Mouse (Mus musculus) limb, embryonic 10.5 days (tissue): ENCODE data around the gene Cd3e. TPM values are rescaled to one million over a fixed set of nuclear protein-coding genes. Genes with fewer than 3 reads are reported as not detected.
"Not testable (repeated sequence)": the region's sequence is repeated elsewhere in the genome, so short reads cannot be mapped to it uniquely, and the experiment has no call there.

Source experiments
- DNase-seq: peaks from one replicate; pipeline ENCODE4 v3.0.0-alpha.2; 2017; ENCODE audit warnings: low spot score
- H3K27ac ChIP-seq: fragments of 300-500 bp; sonication (generic); 2 replicates; pipeline ENCODE4 v1.5.1; 2016; ENCODE audit warnings: mild to moderate bottlenecking
- H3K27me3 ChIP-seq: fragments of 300-500 bp; sonication (generic); 2 replicates; pipeline ENCODE4 v1.6.1; 2016; ENCODE audit warnings: low read depth, mild to moderate bottlenecking; ENCODE audit not compliant: poor library complexity, severe bottlenecking
- H3K36me3 ChIP-seq: fragments of 300-500 bp; sonication (generic); 2 replicates; pipeline ENCODE4 v1.6.1; 2016; ENCODE audit warnings: mild to moderate bottlenecking, moderate library complexity
- H3K4me1 ChIP-seq: fragments of 300-500 bp; sonication (generic); 2 replicates; pipeline ENCODE4 v1.6.1; 2016
- H3K4me3 ChIP-seq: fragments of 300-500 bp; sonication (generic); 2 replicates; pipeline ENCODE4 v1.5.1; 2016; ENCODE audit warnings: mild to moderate bottlenecking, moderate library complexity
- H3K9me3 ChIP-seq: fragments of 300-500 bp; sonication (generic); replicated peaks from 2 replicates; pipeline ENCODE4 v1.6.1; 2016; ENCODE audit warnings: mild to moderate bottlenecking
- WGBS: fragments of 180-500 bp; shearing (Covaris S2); methylation state at CpG from one replicate; pipeline ENCODE4 v1.1.7; 2016; 5-methylcytosine and 5-hydroxymethylcytosine counted together
- polyA plus RNA-seq: library from polyadenylated mRNA; unstranded; fragments of >200 nt; fragmentation: Nextera tagmentation; extraction: Ambion mirVana; gene quantifications from 2 replicates; pipeline ENCODE4 v1.2.1, GENCODE M21; 2016

The Cd3e gene
- polyA plus RNA-seq, 1 experiment from 2014 or later: not detected

- H3K4me3 ChIP-seq: no peak overlapping the region
- DNase-seq: no peak
- H3K27ac ChIP-seq: no peak overlapping the region
- H3K9me3 ChIP-seq: no peaks in the 10 kb centered on the region
- H3K4me1 ChIP-seq: peaks cover 10% of the 10 kb centered on the region
- H3K27me3 ChIP-seq: no peaks in the 10 kb centered on the region
- no peaks in the 10 kb centered on the region for H3K36me3 ChIP-seq
- WGBS: 90% methylated on average over 2 of the region's 2 CpGs
Observed at GRCm38 (mm10) chr9:44983001-44983400, 26.4 kb downstream of the Cd3e start.

DNA sequence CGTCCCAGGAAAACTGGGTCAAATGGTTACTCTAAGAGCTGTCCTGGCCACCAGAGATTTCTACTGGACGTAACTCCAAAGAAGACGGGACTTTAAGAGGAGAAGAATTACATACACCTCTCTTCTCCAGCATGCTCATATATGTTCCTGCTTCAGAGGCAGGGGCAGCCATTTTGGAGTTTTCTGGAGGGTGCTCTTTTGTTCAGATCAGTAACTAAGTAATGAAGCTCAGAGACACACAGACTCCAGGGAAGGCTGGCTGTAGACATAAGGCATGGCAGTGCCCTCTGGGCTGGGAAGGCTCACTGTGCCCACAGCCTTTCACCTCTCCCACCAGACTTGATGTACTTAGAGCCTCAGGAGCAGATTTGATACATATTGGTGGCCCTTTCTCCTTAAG lies 26.9 kb downstream of the Cd3e start:
- no peak for DNase-seq
- 95% methylated on average over 3 of the region's 3 CpGs for WGBS
- H3K4me3 ChIP-seq: no peak overlapping the region
- H3K9me3 ChIP-seq: no peaks in the 10 kb centered on the region
- H3K27ac ChIP-seq: no peak overlapping the region
- H3K27me3 ChIP-seq: no peaks in the 10 kb centered on the region
- H3K36me3 ChIP-seq: no peaks in the 10 kb centered on the region
- peaks cover 10% of the 10 kb centered on the region for H3K4me1 ChIP-seq

DNA sequence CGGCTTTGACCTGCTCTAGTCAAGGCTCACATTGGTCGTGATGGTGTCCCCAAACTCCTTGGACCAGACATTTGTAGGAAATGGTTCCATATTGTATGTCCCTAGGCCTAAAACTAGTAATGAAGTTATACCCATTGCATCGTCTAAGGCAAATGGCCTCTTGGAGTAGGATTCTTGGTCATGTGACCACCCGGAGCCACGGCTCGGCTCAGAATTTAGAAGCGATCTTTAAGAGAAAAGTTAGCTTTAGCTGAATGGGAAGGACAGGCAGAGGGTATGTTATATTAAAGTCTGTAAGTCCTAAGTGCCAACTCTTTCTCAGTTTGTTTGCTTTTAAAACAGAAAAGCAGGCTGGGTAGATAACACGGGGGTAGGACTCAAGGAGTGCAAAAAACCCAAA lies 27.3 kb downstream of the Cd3e start:
- H3K4me3 ChIP-seq: no peak overlapping the region
- H3K4me1 ChIP-seq: peaks cover 10% of the 10 kb centered on the region
- DNase-seq: no peak
- H3K27me3 ChIP-seq: no peaks in the 10 kb centered on the region
- H3K27ac ChIP-seq: no peak overlapping the region
- H3K36me3 ChIP-seq: no peaks in the 10 kb centered on the region
- no peaks in the 10 kb centered on the region for H3K9me3 ChIP-seq
- 92% methylated on average over 8 of the region's 8 CpGs for WGBS

- Histone ChIP-seq H3K9me3 (no peaks in the 10 kb centered on the region), H3K36me3 (no peaks in the 10 kb centered on the region), H3K27ac (no peak within 1 kb of the TSS), H3K4me1 (peaks cover 6% of the 10 kb centered on the region), H3K27me3 (no peaks in the 10 kb centered on the region), H3K4me3 (no peak within 1 kb of the TSS)
- 82% methylated on average over 4 of the region's 4 CpGs for WGBS
- DNase-seq: no peak
Observed at GRCm38 (mm10) chr9:44981676-44982075, 27.8 kb downstream of the Cd3e start, which contains the start of gene Cd3d. Cd3d (plus strand) TSS chr9:44981786.

DNA sequence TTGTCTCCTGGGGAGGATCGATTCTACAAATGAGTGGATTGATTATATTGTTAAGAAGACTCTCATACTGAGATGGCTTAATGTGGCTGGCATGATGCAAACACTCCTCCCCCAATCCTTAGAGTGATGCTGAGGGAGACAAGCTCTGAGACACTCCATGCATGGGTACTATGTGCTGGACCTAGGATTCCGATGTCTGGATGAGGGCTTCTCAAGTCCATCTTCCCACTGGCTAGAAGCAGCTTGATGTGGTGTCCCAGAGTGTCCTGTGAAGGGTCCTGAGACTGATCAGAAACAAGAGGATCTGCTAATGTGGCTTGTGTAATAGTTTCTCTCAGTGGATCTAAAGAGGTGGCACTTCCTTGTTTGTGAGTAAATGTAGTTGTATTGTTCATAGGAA lies 28.3 kb downstream of the Cd3e start:
- no peaks in the 10 kb centered on the region for H3K36me3 ChIP-seq
- 89% methylated on average over 2 of the region's 2 CpGs for WGBS
- H3K27ac ChIP-seq: no peak overlapping the region
- H3K4me3 ChIP-seq: no peak overlapping the region
- no peaks in the 10 kb centered on the region for H3K27me3 ChIP-seq
- no peaks in the 10 kb centered on the region for H3K9me3 ChIP-seq
- DNase-seq: no peak
- no peaks in the 10 kb centered on the region; the same call in 1 of the 2 replicates for H3K4me1 ChIP-seq

GRCm38 (mm10) chr9:44980242-44980641 lies 29.2 kb downstream of the Cd3e start, which contains the start of gene Cd3g:
Cd3g (minus strand) TSS chr9:44980431.
- DNase-seq: no peak
- Histone ChIP-seq H3K9me3 (no peaks in the 10 kb centered on the region), H3K4me1 (no peaks in the 10 kb centered on the region), H3K36me3 (no peaks in the 10 kb centered on the region), H3K4me3 (no peak within 1 kb of the TSS), H3K27ac (no peak within 1 kb of the TSS), H3K27me3 (no peaks in the 10 kb centered on the region)
- 78% methylated on average over 3 of the region's 3 CpGs for WGBS

DNA sequence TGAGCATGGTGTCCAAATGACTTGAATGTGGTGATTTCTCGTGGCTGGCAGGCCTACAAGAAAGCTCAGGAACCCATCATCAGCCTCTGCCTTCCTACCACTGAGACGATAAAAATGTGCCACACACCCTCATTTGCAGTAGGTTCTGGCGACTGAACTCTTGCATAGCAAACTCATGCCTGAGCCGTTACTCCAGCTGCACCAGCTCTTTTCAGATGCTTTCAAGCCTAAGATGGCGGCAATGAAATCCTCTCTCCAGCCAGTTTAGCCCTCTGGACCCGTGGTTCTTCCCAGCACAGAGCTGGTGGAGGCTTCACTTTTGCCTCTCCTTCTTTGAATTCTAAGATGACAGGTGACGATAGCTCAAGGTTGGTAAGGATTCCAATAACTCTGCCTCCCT lies 29.6 kb downstream of the Cd3e start:
- H3K36me3 ChIP-seq: no peaks in the 10 kb centered on the region
- 78% methylated on average over 7 of the region's 7 CpGs for WGBS
- no peaks in the 10 kb centered on the region for H3K4me1 ChIP-seq
- H3K27ac ChIP-seq: no peak overlapping the region
- no peaks in the 10 kb centered on the region for H3K27me3 ChIP-seq
- no peak for DNase-seq
- no peak overlapping the region for H3K4me3 ChIP-seq
- H3K9me3 ChIP-seq: no peaks in the 10 kb centered on the region

DNA sequence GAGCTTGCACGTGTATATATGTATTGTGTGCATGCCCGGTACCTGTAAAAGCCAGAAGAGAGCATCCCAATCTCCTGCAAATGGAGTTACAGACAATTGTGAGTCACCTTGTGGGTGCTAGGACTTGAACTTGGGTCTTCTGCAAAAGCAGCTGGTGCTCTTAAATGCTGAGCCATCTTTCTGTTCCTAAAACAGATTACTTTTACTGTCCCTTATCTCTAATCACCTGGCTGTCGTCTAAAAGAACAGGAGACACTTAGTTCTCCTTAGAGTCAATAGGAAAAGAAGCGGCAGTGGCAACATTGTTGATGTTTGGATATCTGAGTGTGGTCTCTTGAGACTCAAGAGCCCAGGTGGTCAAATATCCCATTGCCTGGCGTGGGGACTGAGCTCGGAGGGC lies 31.6 kb downstream of the Cd3e start:
- Histone ChIP-seq H3K36me3 (no peaks in the 10 kb centered on the region), H3K9me3 (no peaks in the 10 kb centered on the region), H3K4me1 (no peaks in the 10 kb centered on the region), H3K4me3 (no peak overlapping the region), H3K27me3 (peaks cover 16% of the 10 kb centered on the region; the same call in 1 of the 2 replicates), H3K27ac (no peak overlapping the region)
- 79% methylated on average over 6 of the region's 6 CpGs for WGBS
- no peak for DNase-seq

GRCm38 (mm10) chr9:44969450-44969849 lies 40.0 kb downstream of the Cd3e start:
- Histone ChIP-seq H3K9me3 (no peaks in the 10 kb centered on the region), H3K4me3 (no peak overlapping the region), H3K4me1 (peaks cover 14% of the 10 kb centered on the region), H3K36me3 (no peaks in the 10 kb centered on the region), H3K27ac (no peak overlapping the region), H3K27me3 (peaks cover 18% of the 10 kb centered on the region; the same call in 1 of the 2 replicates)
- WGBS: 73% methylated on average over 1 of the region's 1 CpGs
- DNase-seq: no peak

GRCm38 (mm10) chr9:44967763-44968162 lies 41.7 kb downstream of the Cd3e start:
- not testable (repeated sequence) for H3K36me3 ChIP-seq, H3K27ac ChIP-seq, H3K4me3 ChIP-seq, H3K27me3 ChIP-seq, H3K9me3 ChIP-seq, DNase-seq
- H3K4me1 ChIP-seq: peaks cover 17% of the 10 kb centered on the region
- WGBS: 83% methylated on average over 5 of the region's 5 CpGs

DNA sequence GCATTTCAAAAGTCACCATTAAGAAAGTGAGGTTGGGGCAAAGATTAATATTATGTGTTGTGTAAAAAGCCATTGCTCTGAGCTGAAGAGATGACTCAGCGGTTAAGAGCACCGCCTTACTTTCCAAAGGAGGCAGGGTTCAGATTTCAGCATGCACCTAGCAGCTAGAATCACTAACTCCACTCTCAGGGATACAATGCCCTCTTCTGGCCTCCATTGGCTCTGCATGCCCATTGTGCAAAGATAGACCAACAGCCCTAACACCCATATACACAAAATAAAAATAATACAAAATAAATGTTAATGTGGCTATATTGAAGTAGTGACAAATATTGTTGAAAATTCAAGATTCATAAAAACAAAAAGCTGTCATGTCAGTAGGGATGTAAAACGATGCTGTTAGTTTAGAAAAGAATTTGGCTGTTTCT lies 42.6 kb downstream of the Cd3e start:
- no peaks in the 10 kb centered on the region for H3K9me3 ChIP-seq
- no peaks in the 10 kb centered on the region for H3K27me3 ChIP-seq
- H3K27ac ChIP-seq: no peak overlapping the region
- peak; percentile 71 for DNase-seq
- WGBS: 23% methylated on average over 3 of the region's 3 CpGs
- peaks cover 6% of the 10 kb centered on the region for H3K36me3 ChIP-seq
- H3K4me3 ChIP-seq: no peak overlapping the region
- peaks cover 17% of the 10 kb centered on the region for H3K4me1 ChIP-seq

GRCm38 (mm10) chr9:44965833-44966466 lies 43.5 kb downstream of the Cd3e start:
- Histone ChIP-seq H3K27me3 (no peaks in the 10 kb centered on the region), H3K27ac (peak overlapping the region; percentile 72), H3K4me1 (peaks cover 17% of the 10 kb centered on the region), H3K4me3 (peak overlapping the region; percentile 66), H3K36me3 (peaks cover 14% of the 10 kb centered on the region), H3K9me3 (no peaks in the 10 kb centered on the region)
- WGBS: 17% methylated on average over 10 of the region's 10 CpGs
- DNase-seq: no peak

DNA sequence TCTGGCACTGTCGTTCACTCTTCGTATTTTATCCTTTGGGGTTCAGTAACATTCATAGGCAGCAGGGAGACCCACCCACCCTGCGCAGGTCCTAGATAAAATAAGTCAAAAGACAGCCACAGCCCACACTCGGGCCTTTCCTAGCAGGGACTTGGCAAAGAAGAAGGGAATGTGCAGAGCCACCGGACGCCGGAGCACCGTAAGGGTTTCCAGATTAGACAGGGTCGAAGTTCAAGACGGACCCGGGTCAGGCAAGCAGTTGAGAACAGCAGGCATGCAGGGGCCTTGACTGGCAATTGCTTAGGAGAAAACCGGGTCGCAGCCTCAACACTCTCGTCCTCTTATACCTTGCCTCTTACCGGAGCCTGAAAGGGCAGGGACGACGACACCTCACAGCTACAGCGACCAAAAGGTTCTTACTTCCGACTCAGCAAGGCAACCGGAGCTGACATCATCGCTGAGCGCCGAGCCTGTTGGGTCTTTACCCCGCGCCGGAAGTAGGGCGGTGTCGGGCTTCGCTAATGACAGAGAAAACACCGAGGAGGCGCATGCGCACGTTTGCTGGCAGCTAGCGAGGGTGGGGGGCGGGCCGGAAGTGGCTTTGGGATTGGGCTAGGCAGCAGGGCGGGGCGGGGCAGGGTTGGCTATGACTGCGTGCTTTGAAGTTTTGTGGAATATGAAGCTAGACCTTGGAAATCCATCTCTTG lies 44.1 kb downstream of the Cd3e start, which contains the start of gene Ube4a:
Gene Ube4a (minus strand): TSS at position 475 of the 707 bp plus-strand sequence.
- peaks cover 16% of the 10 kb centered on the region for H3K36me3 ChIP-seq
- no peaks in the 10 kb centered on the region for H3K9me3 ChIP-seq
- peaks cover 17% of the 10 kb centered on the region for H3K4me1 ChIP-seq
- DNase-seq: peak; percentile 100
- peak within 1 kb of the TSS; percentile 72 for H3K27ac ChIP-seq
- no peaks in the 10 kb centered on the region for H3K27me3 ChIP-seq
- under 1% methylated on average over 39 of the region's 39 CpGs for WGBS
- peak within 1 kb of the TSS; percentile 66 for H3K4me3 ChIP-seq
